ENCODE assay signal across 10 mouse cellular contexts in genomic region chr4:106803781-106804180, GRCm38 (mm10). TPM values are rescaled to one million over a fixed set of nuclear protein-coding genes. Genes with fewer than 3 reads are reported as not detected.
DNase-seq lines count a peak whose midpoint lies in the region; ATAC-seq and TF ChIP-seq lines count a peak whose summit lies in the region.
"Had no signal": no experiment of that assay in that cellular context is flagged by ENCODE, and none has a peak within 500 bp of the region (broad histone marks: within the 10 kb centered on the region; RNA-seq: fewer than 3 reads in every experiment).

No protein-coding gene starts in this region.

- in situ Hi-C loops in CH12.LX (cut with MboI; ENCODE audit: low pct_ligation_motif_present, low pct_unique_long_range_greater_than_20kb, low sequenced_read_pairs) = no loop called here

- H3K36me3 ChIP-seq in heart, embryonic 10.5 days = no peaks in the 10 kb centered on the region
- peaks cover 6 to 32% of the 10 kb centered on the region in 2 experiments for H3K36me3 ChIP-seq in CH12.LX (replicated peaks in 1 of 2; ENCODE audit: control insufficient read depth in 1 of 2, insufficient read depth in 1 of 2, low read length in 1 of 2)
- no peaks in the 10 kb centered on the region for H3K36me3 ChIP-seq in midbrain, embryonic 11.5 days (ENCODE audit: control insufficient read depth, insufficient read depth, low read length)

- TF ChIP-seq RAD21 in CH12.LX (IDR thresholded peaks at IDR 0.05; ENCODE audit: low read depth, low read length) = peak; percentile 63

- DNase-seq in heart, embryonic 10.5 days (ENCODE audit: low spot score) = peak; percentile 74
- DNase-seq in heart, adult 9 months (ENCODE audit: low spot score in 2 of 2) = no peak
- DNase-seq in CH12.LX (ENCODE audit: extremely low read depth) = peak; percentile 63
- peak; percentile 71 for DNase-seq in naive thymus-derived CD4-positive, alpha-beta T cell, adult 2 months (ENCODE audit: low read depth)
- DNase-seq in midbrain, embryonic 11.5 days (ENCODE audit: low spot score, missing footprints) = no peak
- no peak for DNase-seq in urinary bladder, postnatal 4 days (ENCODE audit: low spot score in 2 of 2)
- no peak for DNase-seq in kidney, postnatal 4 days
- DNase-seq: cerebellum, adult 8-10 months had no signal

- H3K27me3 ChIP-seq in heart, embryonic 10.5 days (ENCODE audit: insufficient read depth, poor library complexity, severe bottlenecking) = peaks cover 22% of the 10 kb centered on the region; the same call in 1 of the 2 replicates
- H3K27me3 ChIP-seq in CH12.LX (replicated peaks) = no peaks in the 10 kb centered on the region
- peaks cover 6% of the 10 kb centered on the region; the same call in 1 of the 2 replicates for H3K27me3 ChIP-seq in midbrain, embryonic 11.5 days (ENCODE audit: control insufficient read depth, insufficient read depth, low read length)

- peak overlapping the region; percentile 64 for H3K4me2 ChIP-seq in CH12.LX (ENCODE audit: insufficient read depth, low read depth, poor library complexity, severe bottlenecking)
- H3K4me2 ChIP-seq in midbrain, embryonic 11.5 days = no peak overlapping the region

- H3K9ac ChIP-seq in CH12.LX (ENCODE audit: insufficient read depth, low read depth) = no peak overlapping the region
- no peak overlapping the region for H3K9ac ChIP-seq in midbrain, embryonic 11.5 days (ENCODE audit: low read length)

- dilution Hi-C loops in CH12.LX (cut with MboI; ENCODE audit: extremely low pct_ligation_motif_present, extremely low pct_unique_long_range_greater_than_20kb, low sequenced_read_pairs) = no loop called here

- no peaks in the 10 kb centered on the region for H3K9me3 ChIP-seq in heart, embryonic 10.5 days
- peaks cover 5% of the 10 kb centered on the region for H3K9me3 ChIP-seq in CH12.LX (replicated peaks; ENCODE audit: low read length)
- H3K9me3 ChIP-seq in midbrain, embryonic 11.5 days (ENCODE audit: control insufficient read depth, low read length) = no peaks in the 10 kb centered on the region

- TF ChIP-seq CTCF in CH12.LX (conservative IDR thresholded peaks at IDR 0.05 in 1 of 2, IDR thresholded peaks at IDR 0.05 in 1 of 2; ENCODE audit: low read depth in 2 of 2, low read length in 2 of 2) = peak; percentile 71 to 81

- no peaks in the 10 kb centered on the region for H3K79me2 ChIP-seq in CH12.LX (replicated peaks; ENCODE audit: control insufficient read depth, extremely low read depth, insufficient read depth, poor library complexity, severe bottlenecking)

- peak; percentile 33 for ATAC-seq in granulocyte monocyte progenitor cell, adult 5-6 weeks (replicated peaks; ENCODE audit: poor library complexity, severe bottlenecking)
- ATAC-seq in midbrain, embryonic 11.5 days (ENCODE audit: low FRiP score) = no peak

- peaks cover 39% of the 10 kb centered on the region for H3K4me1 ChIP-seq in heart, embryonic 10.5 days
- H3K4me1 ChIP-seq in CH12.LX (ENCODE audit: control insufficient read depth in 1 of 2, insufficient read depth in 2 of 2) = peaks cover 12 to 29% of the 10 kb centered on the region in 2 experiments
- H3K4me1 ChIP-seq in midbrain, embryonic 11.5 days (ENCODE audit: control insufficient read depth, insufficient read depth, low read length) = peaks cover 11% of the 10 kb centered on the region

- TF ChIP-seq EP300 in CH12.LX (IDR thresholded peaks at IDR 0.05; ENCODE audit: low read length) = no peak

- H3K4me3 ChIP-seq in heart, embryonic 10.5 days = peak overlapping the region; percentile 59; the same call in 1 of the 2 replicates
- peak overlapping the region in 2 of 3 experiments; percentile 2 to 57 for H3K4me3 ChIP-seq in CH12.LX (replicated peaks in 1 of 3; ENCODE audit: low read depth in 2 of 3, low read length in 2 of 3, poor library complexity in 1 of 3)
- no peak overlapping the region for H3K4me3 ChIP-seq in midbrain, embryonic 11.5 days (ENCODE audit: low read depth, low read length)
- H3K4me3 ChIP-seq: myocyte had no signal

- H3K27ac ChIP-seq in heart, embryonic 10.5 days = peak overlapping the region; percentile 49; the same call in 1 of the 2 replicates
- peak overlapping the region; percentile 83 for H3K27ac ChIP-seq in CH12.LX (ENCODE audit: insufficient read depth, low read depth)
- no peak overlapping the region for H3K27ac ChIP-seq in midbrain, embryonic 11.5 days (ENCODE audit: low read depth, low read length)

- no peak; the same call in 1 of the 2 replicates for TF ChIP-seq POLR2A in CH12.LX (IDR thresholded peaks at IDR 0.05; ENCODE audit: low read depth, low read length)

- 67% methylated on average over 4 of the region's 4 CpGs for WGBS in heart, embryonic 10.5 days
- 78% methylated on average over 4 of the region's 4 CpGs for WGBS in midbrain, embryonic 11.5 days

TF ChIP-seq in CH12.LX, 34 proteins besides CTCF, POLR2A, EP300 and RAD21:
- no peak for TF ChIP-seq TCF12 (IDR thresholded peaks at IDR 0.05; ENCODE audit: low read depth, low read length)
- no peak for TF ChIP-seq USF2 (conservative IDR thresholded peaks at IDR 0.05; ENCODE audit: low read depth, low read length)
- no peak for TF ChIP-seq MXI1 (IDR thresholded peaks at IDR 0.05; ENCODE audit: low read depth, low read length)
- TF ChIP-seq E2F4 (IDR thresholded peaks at IDR 0.05; ENCODE audit: insufficient replicate concordance, low read depth, low read length) = no peak
- 0 out of 2 replicates have a peak, but pooled peaks have one; percentile 31 for TF ChIP-seq KAT2A (IDR thresholded peaks at IDR 0.05; ENCODE audit: insufficient replicate concordance, low read length)
- peak; percentile 29; the same call in 1 of the 2 replicates for TF ChIP-seq BHLHE40 (IDR thresholded peaks at IDR 0.05; ENCODE audit: low read depth, low read length)
- no peak for TF ChIP-seq JUN (IDR thresholded peaks at IDR 0.05; ENCODE audit: insufficient read depth, low read depth, low read length)
- no peak for TF ChIP-seq NELFE (IDR thresholded peaks at IDR 0.05; ENCODE audit: low read depth, low read length)
- no peak for TF ChIP-seq PAX5 (IDR thresholded peaks at IDR 0.05; ENCODE audit: low read length)
- TF ChIP-seq CHD1 (IDR thresholded peaks at IDR 0.05; ENCODE audit: low read depth, low read length) = 0 out of 2 replicates have a peak, but pooled peaks have one; percentile 9
- TF ChIP-seq NRF1 (IDR thresholded peaks at IDR 0.05; ENCODE audit: low read depth, low read length) = no peak
- no peak; the same call in 1 of the 2 replicates for TF ChIP-seq UBTF (IDR thresholded peaks at IDR 0.05; ENCODE audit: low read depth, low read length)
- 0 out of 2 replicates have a peak, but pooled peaks have one; percentile 36 for TF ChIP-seq IRF4 (IDR thresholded peaks at IDR 0.05; ENCODE audit: low read depth, low read length)
- TF ChIP-seq POLR2AphosphoS2 (IDR thresholded peaks at IDR 0.05; ENCODE audit: low read depth, low read length) = no peak
- no peak for TF ChIP-seq ZC3H11A (IDR thresholded peaks at IDR 0.05; ENCODE audit: low read depth, low read length)
- no peak for TF ChIP-seq MAX (IDR thresholded peaks at IDR 0.05; ENCODE audit: low read length)
- no peak for TF ChIP-seq USF1 (IDR thresholded peaks at IDR 0.05; ENCODE audit: low read depth, low read length)
- no peak for TF ChIP-seq JUND (conservative IDR thresholded peaks at IDR 0.05; ENCODE audit: low read depth, low read length)
- no peak for TF ChIP-seq SIN3A (IDR thresholded peaks at IDR 0.05; ENCODE audit: low read length)
- no peak; the same call in 1 of the 2 replicates for TF ChIP-seq ZNF384 (IDR thresholded peaks at IDR 0.05; ENCODE audit: low read depth, low read length)
- TF ChIP-seq MYC (IDR thresholded peaks at IDR 0.05; ENCODE audit: low read depth, low read length) = 0 out of 2 replicates have a peak, but pooled peaks have one; percentile 45
- TF ChIP-seq MAFK (IDR thresholded peaks at IDR 0.05; ENCODE audit: insufficient replicate concordance, low read length) = 0 out of 2 replicates have a peak, but pooled peaks have one; percentile 33
- peak; percentile 78 for TF ChIP-seq ELF1 (IDR thresholded peaks at IDR 0.05; ENCODE audit: low read depth, low read length)
- TF ChIP-seq GABPA (IDR thresholded peaks at IDR 0.05; ENCODE audit: insufficient replicate concordance, low read depth, low read length) = no peak
- no peak for TF ChIP-seq ZMIZ1 (IDR thresholded peaks at IDR 0.05; ENCODE audit: low read depth, low read length)
- TF ChIP-seq TBP (conservative IDR thresholded peaks at IDR 0.05; ENCODE audit: low read depth, low read length) = no peak
- TF ChIP-seq CHD2 (IDR thresholded peaks at IDR 0.05; ENCODE audit: low read length) = no peak; the same call in 1 of the 2 replicates
- no peak for TF ChIP-seq HCFC1 (IDR thresholded peaks at IDR 0.05; ENCODE audit: low read depth, low read length)
- no peak for TF ChIP-seq ETS1 (conservative IDR thresholded peaks at IDR 0.05; ENCODE audit: low read depth, low read length)
- TF ChIP-seq SMC3 (IDR thresholded peaks at IDR 0.05; ENCODE audit: low read depth, low read length) = peak; percentile 81
- peak; percentile 57; the same call in 1 of the 2 replicates for TF ChIP-seq RCOR1 (conservative IDR thresholded peaks at IDR 0.05; ENCODE audit: low read depth, low read length)
- peak; percentile 38; the same call in 1 of the 2 replicates for TF ChIP-seq MAZ (IDR thresholded peaks at IDR 0.05; ENCODE audit: low read depth, low read length)
- TF ChIP-seq ZKSCAN1 (IDR thresholded peaks at IDR 0.05; ENCODE audit: borderline replicate concordance, low read depth, low read length) = no peak
- TF ChIP-seq MEF2A (IDR thresholded peaks at IDR 0.05; ENCODE audit: borderline replicate concordance, low read depth, low read length) = 0 out of 2 replicates have a peak, but pooled peaks have one; percentile 17

RNA-seq across cellular contexts. Expression of gene Acot11, which starts 1.0 kb away (rescaled TPM):
- polyA plus RNA-seq in heart, embryonic 10.5 days (2016; fragmentation: Nextera tagmentation; extraction: Ambion mirVana) = 3.5 and 5.6 TPM in 2 replicates
- total RNA-seq in CH12.LX (2012; rRNA removed) = 4.8 and 6.8 TPM in 2 replicates
- total RNA-seq in CH12.LX (2014; rRNA removed) = 2.0 and 2.3 TPM in 2 replicates
- polyA plus RNA-seq in CH12.LX (2012; ENCODE audit: insufficient read length, low read depth) = 4.3 and 4.4 TPM in 2 replicates
- 5.0 and 5.9 TPM in 2 replicates for total RNA-seq in granulocyte monocyte progenitor cell, adult 5-6 weeks (2014; fragmentation: Nextera tagmentation)
- 2.2 and 4.9 TPM in 2 replicates for total RNA-seq in granulocyte monocyte progenitor cell, adult 5-6 weeks (2017)
- 1.3 TPM in 2 replicates for polyA plus RNA-seq in midbrain, embryonic 11.5 days (2014; fragmentation: Nextera tagmentation; extraction: Ambion mirVana)

Comparison
In these comparisons a context has a peak if more than half of its experiments do, and no peak if none do; other contexts are left out.
1. DNase-seq: peak in heart, embryonic 10.5 days (single experiment), CH12.LX (single experiment) and naive thymus-derived CD4-positive, alpha-beta T cell, adult 2 months (single experiment); none in heart, adult 9 months (0 of 2), midbrain, embryonic 11.5 days (single experiment), urinary bladder, postnatal 4 days (0 of 2) and kidney, postnatal 4 days (0 of 2).